Mouse (Mus musculus): Measurements from ENCODE around the gene Slc24a2. TPM values are rescaled to one million over a fixed set of nuclear protein-coding genes. Genes with fewer than 3 reads are reported as not detected.
A peak's percentile ranks its signal among the peaks of the same experiment; 100 is the strongest.

Gene Slc24a2
- polyA plus RNA-seq, 1 experiment from 2014 or later: 2.1 TPM

DNA sequence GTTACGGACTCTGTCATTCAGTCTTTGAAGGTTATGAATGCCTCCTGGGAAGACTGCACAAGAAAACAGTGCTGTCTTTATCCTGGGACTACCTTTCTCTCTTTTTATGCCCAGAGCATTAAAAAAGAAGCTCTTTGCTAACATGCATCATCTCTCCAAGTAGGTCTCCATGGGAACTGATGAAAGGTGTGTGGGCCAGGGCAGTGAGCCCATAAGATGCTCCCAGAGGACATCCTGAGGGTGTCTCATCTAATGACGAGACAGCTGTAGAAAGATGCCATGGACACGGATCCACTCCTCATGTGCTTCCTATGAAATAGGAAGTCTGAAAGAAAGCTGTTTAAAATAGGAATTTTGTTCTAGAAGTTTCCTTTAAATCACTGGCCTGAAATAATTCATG, 212.8 kb downstream of the Slc24a2 start:
- H3K4me1 ChIP-seq (replicated peaks; ENCODE audit: control insufficient read depth, insufficient read depth, low read length): peaks cover 13% of the 10 kb centered on the region
- no peak overlapping the region for H3K9ac ChIP-seq (replicated peaks; ENCODE audit: low read depth, low read length)
- H3K27me3 ChIP-seq (replicated peaks; ENCODE audit: control insufficient read depth, insufficient read depth, low read length): no peaks in the 10 kb centered on the region
- whole genome bisulfite sequencing: 76% methylated on average over 3 of the region's 3 CpGs
- no peak overlapping the region for H3K4me2 ChIP-seq (ENCODE audit: low read length)
- H3K36me3 ChIP-seq (ENCODE audit: control insufficient read depth, insufficient read depth): no peaks in the 10 kb centered on the region
- no peaks in the 10 kb centered on the region for H3K9me3 ChIP-seq (ENCODE audit: control insufficient read depth, low read length)
- no peak; the same call in 1 of the 2 replicates for ATAC-seq
- no peak overlapping the region for H3K27ac ChIP-seq (ENCODE audit: low read length)
- no peak overlapping the region for H3K4me3 ChIP-seq (replicated peaks; ENCODE audit: low read length)

DNA sequence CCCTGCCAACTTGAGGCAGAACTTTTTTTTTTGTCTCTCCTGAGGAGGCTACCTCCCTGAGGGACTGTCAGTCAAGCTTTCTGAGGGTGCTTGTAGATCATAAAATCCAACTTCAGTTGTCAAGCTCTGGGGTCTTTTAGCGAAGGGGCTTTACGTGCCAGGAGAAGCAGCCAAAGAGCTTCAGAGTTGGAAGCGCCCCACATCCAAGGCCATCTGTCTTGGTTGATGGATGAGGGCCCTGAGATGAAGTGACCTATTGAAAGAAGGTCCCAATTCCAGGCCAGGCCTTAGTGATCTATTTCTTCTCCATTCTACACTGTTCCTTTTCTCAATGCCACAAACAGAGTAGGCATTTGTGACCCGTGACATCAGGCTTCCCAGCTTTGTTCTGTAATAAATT, 214.5 kb downstream of the Slc24a2 start:
- ATAC-seq: no peak
- Histone ChIP-seq H3K27ac (ENCODE audit: low read length) (no peak overlapping the region), H3K9ac (replicated peaks; ENCODE audit: low read depth, low read length) (no peak overlapping the region), H3K4me1 (replicated peaks; ENCODE audit: control insufficient read depth, insufficient read depth, low read length) (peaks cover 9% of the 10 kb centered on the region), H3K36me3 (ENCODE audit: control insufficient read depth, insufficient read depth) (no peaks in the 10 kb centered on the region), H3K4me2 (ENCODE audit: low read length) (no peak overlapping the region), H3K27me3 (replicated peaks; ENCODE audit: control insufficient read depth, insufficient read depth, low read length) (no peaks in the 10 kb centered on the region), H3K9me3 (ENCODE audit: control insufficient read depth, low read length) (no peaks in the 10 kb centered on the region), H3K4me3 (replicated peaks; ENCODE audit: low read length) (no peak overlapping the region)
- 89% methylated on average over 4 of the region's 4 CpGs for WGBS

DNA sequence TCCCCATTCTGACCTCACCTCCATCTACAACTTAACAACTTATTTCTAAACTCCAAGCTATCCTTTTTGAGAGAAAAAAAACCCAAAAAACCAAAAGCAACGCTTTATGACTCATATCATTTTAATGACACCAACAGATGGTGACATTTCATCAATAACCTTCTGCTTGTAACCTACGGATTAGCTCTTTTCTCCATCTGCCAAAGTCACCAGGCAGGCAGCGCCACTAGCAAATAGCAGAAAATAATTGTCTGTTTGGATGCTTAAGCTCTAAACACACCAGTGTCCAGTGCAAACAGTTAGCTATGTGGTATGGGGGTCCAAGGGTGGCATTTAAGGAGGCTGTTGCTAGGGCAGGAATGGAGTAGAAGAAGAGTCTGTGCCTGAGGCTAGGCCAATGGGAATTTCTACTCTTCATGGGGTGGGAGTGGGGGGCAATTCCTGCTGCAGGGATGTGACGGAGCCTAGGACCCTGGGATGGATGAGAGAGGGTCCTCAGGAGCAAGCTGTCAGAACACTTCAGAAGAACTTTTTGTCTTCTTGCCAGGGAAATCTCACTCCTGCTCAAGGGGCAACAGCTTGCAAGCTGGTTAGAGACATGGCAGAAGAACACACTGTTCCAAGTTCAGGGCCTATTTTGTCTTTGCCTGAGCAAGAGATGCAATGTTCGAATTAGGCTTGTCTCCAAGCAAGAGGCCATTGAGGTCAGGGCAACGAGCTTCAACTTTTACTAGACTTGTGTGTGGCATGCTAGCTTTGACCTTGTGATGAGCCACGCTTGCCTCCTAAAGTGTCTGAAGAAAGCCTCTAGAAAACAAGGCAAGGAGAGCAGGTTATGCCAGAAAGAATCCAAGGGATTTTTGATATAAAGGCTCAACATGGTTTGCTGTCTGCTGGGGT, 216.3 kb downstream of the Slc24a2 start:
- no peak overlapping the region for H3K4me2 ChIP-seq (ENCODE audit: low read length)
- no peaks in the 10 kb centered on the region for H3K9me3 ChIP-seq (ENCODE audit: control insufficient read depth, low read length)
- H3K4me1 ChIP-seq (replicated peaks; ENCODE audit: control insufficient read depth, insufficient read depth, low read length): peaks cover 9% of the 10 kb centered on the region; the same call in 1 of the 2 replicates
- no peaks in the 10 kb centered on the region for H3K36me3 ChIP-seq (ENCODE audit: control insufficient read depth, insufficient read depth)
- H3K9ac ChIP-seq (replicated peaks; ENCODE audit: low read depth, low read length): no peak overlapping the region
- 82% methylated on average over 7 of the region's 7 CpGs for WGBS
- H3K27ac ChIP-seq (ENCODE audit: low read length): no peak overlapping the region
- no peak overlapping the region for H3K4me3 ChIP-seq (replicated peaks; ENCODE audit: low read length)
- no peaks in the 10 kb centered on the region for H3K27me3 ChIP-seq (replicated peaks; ENCODE audit: control insufficient read depth, insufficient read depth, low read length)
- 0 out of 2 replicates have a peak, but pooled peaks have one; percentile 12 for ATAC-seq

DNA sequence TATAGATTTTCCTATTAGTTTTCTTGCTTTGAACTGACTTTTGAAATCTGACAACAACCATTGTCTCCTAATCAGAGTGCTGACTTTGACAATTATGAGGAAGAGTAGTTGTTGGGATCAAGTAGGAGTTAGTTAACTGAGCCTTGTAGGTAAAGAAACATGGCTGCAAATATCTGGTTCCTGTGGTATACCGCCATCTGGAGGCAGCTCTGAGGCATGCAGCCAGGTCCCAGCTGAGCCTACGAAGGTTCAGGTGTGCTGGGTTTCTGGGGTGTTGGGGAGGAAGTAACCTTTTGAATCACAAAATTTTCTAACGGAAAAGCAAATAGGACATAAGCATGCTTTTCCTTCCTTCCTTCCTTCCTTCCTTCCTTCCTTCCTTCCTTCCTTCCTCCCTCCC, 237.8 kb downstream of the Slc24a2 start:
- H3K27me3 ChIP-seq (replicated peaks; ENCODE audit: control insufficient read depth, insufficient read depth, low read length): no peaks in the 10 kb centered on the region
- H3K4me3 ChIP-seq (replicated peaks; ENCODE audit: low read length): no peak overlapping the region
- H3K9me3 ChIP-seq (ENCODE audit: control insufficient read depth, low read length): no peaks in the 10 kb centered on the region
- H3K27ac ChIP-seq (ENCODE audit: low read length): no peak overlapping the region
- H3K4me1 ChIP-seq (replicated peaks; ENCODE audit: control insufficient read depth, insufficient read depth, low read length): peaks cover 8% of the 10 kb centered on the region
- H3K9ac ChIP-seq (replicated peaks; ENCODE audit: low read depth, low read length): no peak overlapping the region
- WGBS: 51% methylated on average over 3 of the region's 3 CpGs
- no peaks in the 10 kb centered on the region for H3K36me3 ChIP-seq (ENCODE audit: control insufficient read depth, insufficient read depth)
- no peak overlapping the region for H3K4me2 ChIP-seq (ENCODE audit: low read length)
- no peak for ATAC-seq

DNA sequence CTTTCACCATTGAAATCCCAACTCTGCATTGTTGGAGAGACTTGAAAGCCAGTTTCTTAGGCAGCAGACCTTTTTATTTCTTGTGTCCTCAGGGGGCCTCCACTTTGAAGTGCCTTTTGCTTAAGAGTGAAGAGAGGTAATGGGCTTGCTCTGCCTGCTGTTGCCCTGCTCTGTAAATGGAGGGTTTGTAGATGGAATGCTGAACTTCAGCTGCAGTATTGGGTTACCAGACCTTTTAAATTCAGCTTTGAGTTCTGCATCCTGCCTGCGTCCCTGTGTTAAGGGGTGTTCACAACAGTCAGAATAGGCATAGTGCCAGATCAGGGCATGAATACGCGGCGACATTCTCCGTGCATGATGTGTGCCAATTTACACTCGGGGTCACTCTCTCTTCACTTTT, 241.0 kb downstream of the Slc24a2 start:
- 11% methylated on average over 6 of the region's 6 CpGs for WGBS
- Histone ChIP-seq H3K4me3 (replicated peaks; ENCODE audit: low read length) (no peak overlapping the region), H3K4me1 (replicated peaks; ENCODE audit: control insufficient read depth, insufficient read depth, low read length) (peaks cover 8% of the 10 kb centered on the region), H3K9me3 (ENCODE audit: control insufficient read depth, low read length) (no peaks in the 10 kb centered on the region), H3K4me2 (ENCODE audit: low read length) (no peak overlapping the region), H3K27ac (ENCODE audit: low read length) (no peak overlapping the region), H3K9ac (replicated peaks; ENCODE audit: low read depth, low read length) (no peak overlapping the region), H3K36me3 (ENCODE audit: control insufficient read depth, insufficient read depth) (no peaks in the 10 kb centered on the region), H3K27me3 (replicated peaks; ENCODE audit: control insufficient read depth, insufficient read depth, low read length) (no peaks in the 10 kb centered on the region)
- peak; percentile 66 for ATAC-seq

DNA sequence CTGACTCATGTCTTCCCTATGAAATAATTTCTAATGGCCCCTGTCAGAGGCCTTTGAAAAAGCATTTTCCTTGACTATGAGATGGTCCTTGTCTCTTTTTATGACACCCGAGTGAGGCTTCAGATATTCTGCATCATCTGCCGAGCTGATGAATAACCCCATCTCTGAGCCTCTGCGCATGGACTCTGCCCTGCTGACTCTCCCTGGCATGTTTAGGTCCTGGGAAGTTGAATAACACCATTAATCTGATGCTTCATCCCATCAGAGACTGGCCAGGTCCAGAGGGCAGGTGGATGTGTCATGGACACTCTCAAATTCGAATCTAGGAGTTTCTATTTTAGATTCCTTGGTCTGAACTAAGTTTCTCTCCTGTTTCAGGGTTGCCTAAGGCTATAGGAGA, 242.4 kb downstream of the Slc24a2 start:
- Histone ChIP-seq H3K4me2 (ENCODE audit: low read length) (no peak overlapping the region), H3K4me1 (replicated peaks; ENCODE audit: control insufficient read depth, insufficient read depth, low read length) (peaks cover 8% of the 10 kb centered on the region), H3K4me3 (replicated peaks; ENCODE audit: low read length) (no peak overlapping the region), H3K27ac (ENCODE audit: low read length) (no peak overlapping the region), H3K36me3 (ENCODE audit: control insufficient read depth, insufficient read depth) (no peaks in the 10 kb centered on the region), H3K27me3 (replicated peaks; ENCODE audit: control insufficient read depth, insufficient read depth, low read length) (no peaks in the 10 kb centered on the region), H3K9me3 (ENCODE audit: control insufficient read depth, low read length) (no peaks in the 10 kb centered on the region), H3K9ac (replicated peaks; ENCODE audit: low read depth, low read length) (no peak overlapping the region)
- 82% methylated on average over 4 of the region's 4 CpGs for WGBS
- no peak for ATAC-seq

DNA sequence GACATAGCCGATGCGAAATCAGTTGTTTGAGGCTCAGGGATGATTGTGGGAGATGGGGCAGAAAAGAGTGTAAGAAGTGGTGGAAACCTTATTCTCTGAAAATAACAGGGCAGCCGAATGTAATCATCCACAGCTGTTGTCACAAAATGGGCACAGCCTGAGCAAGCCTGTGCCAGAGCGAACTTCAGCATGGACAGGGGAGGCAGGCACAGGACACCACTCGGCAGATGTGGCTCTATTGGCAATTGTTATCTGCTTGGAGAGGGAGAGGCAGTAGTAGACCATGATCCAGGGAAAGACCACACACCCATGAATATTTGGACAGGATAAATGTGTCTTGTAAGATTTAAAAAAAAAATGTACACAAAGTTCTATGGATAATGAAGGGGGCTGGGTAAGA, 253.0 kb downstream of the Slc24a2 start:
- no peak overlapping the region for H3K9ac ChIP-seq (replicated peaks; ENCODE audit: low read depth, low read length)
- H3K4me3 ChIP-seq (replicated peaks; ENCODE audit: low read length): no peak overlapping the region
- no peak overlapping the region for H3K27ac ChIP-seq (ENCODE audit: low read length)
- H3K4me1 ChIP-seq (replicated peaks; ENCODE audit: control insufficient read depth, insufficient read depth, low read length): no peaks in the 10 kb centered on the region
- no peak overlapping the region for H3K4me2 ChIP-seq (ENCODE audit: low read length)
- no peaks in the 10 kb centered on the region for H3K36me3 ChIP-seq (ENCODE audit: control insufficient read depth, insufficient read depth)
- H3K27me3 ChIP-seq (replicated peaks; ENCODE audit: control insufficient read depth, insufficient read depth, low read length): no peaks in the 10 kb centered on the region
- 85% methylated on average over 5 of the region's 5 CpGs for WGBS
- H3K9me3 ChIP-seq (ENCODE audit: control insufficient read depth, low read length): peaks cover 6% of the 10 kb centered on the region; the same call in 1 of the 2 replicates
- ATAC-seq: no peak

DNA sequence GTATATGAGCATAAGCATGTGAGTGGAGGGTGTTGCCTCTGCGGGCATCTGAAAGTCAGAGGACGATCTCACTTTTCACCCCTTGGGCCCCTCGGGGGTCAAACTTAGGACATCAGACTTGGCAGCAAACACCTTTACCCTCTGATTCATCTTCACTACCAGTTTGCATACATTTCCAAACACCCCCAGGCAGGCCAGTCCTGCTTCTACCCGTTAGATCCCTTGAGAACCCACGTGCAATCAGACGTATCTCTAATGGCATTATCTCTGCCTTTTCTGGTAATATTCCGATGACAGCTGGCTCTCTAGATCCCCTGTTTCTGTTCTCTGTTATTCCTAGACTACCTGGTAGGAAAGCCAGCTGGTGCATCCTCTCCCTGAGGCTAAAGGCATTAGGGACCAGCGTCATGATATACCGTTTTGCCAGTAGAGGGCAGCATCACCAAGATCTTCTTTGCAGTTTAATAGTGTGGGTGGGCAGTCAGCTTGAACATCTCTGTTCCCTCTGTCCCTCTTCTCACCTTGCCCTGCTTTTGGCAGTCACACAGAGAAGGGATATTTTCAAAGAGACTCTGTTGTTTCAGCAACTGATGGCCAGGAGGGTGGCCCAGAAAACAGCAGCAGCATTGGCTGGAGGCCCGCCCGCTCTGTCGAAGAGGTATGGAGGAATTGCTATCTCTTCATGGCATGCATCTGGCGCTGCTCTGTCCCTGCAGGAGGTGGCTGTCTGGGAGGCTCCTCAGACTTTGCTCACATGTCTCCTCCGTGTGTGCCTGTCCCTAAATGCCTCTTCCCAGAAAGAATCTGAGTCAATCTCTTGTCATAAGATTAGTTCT, 272.5 kb downstream of the Slc24a2 start:
- peak overlapping the region; percentile 9; the same call in 1 of the 2 replicates for H3K4me2 ChIP-seq (ENCODE audit: low read length)
- 43% methylated on average over 14 of the region's 14 CpGs for WGBS
- peak; percentile 83 for ATAC-seq

DNA sequence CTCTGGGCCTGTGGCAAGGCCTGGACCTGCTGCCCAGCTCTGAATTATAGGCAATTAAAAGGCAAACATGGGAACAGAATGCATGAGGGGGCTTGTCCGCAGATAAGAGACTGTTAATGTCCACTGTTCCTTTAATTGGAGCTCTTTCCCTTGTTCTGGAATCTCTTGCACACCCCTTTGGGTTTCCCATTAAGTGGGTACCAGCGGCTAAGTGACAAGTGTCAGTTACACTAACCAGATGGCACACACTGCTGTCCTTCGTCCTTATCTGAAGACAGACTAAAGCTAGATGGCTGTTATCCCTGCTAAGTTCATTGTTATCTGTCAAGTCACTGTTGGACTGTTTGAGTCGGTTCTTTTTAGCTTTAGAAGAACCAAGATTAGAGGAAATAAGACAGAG, 274.8 kb downstream of the Slc24a2 start:
- Histone ChIP-seq H3K4me3 (replicated peaks; ENCODE audit: low read length) (no peak overlapping the region), H3K4me1 (replicated peaks; ENCODE audit: control insufficient read depth, insufficient read depth, low read length) (0 out of 2 replicates have a peak, but pooled peaks cover 5% of the 10 kb centered on the region), H3K4me2 (ENCODE audit: low read length) (no peak overlapping the region), H3K27me3 (replicated peaks; ENCODE audit: control insufficient read depth, insufficient read depth, low read length) (no peaks in the 10 kb centered on the region), H3K9ac (replicated peaks; ENCODE audit: low read depth, low read length) (no peak overlapping the region), H3K27ac (ENCODE audit: low read length) (no peak overlapping the region), H3K36me3 (ENCODE audit: control insufficient read depth, insufficient read depth) (no peaks in the 10 kb centered on the region), H3K9me3 (ENCODE audit: control insufficient read depth, low read length) (no peaks in the 10 kb centered on the region)
- 87% methylated on average over 4 of the region's 4 CpGs for WGBS
- ATAC-seq: no peak

More for the DNA sequence above, 272.5 kb downstream of the Slc24a2 start:
- no peaks in the 10 kb centered on the region for H3K9me3 ChIP-seq (ENCODE audit: control insufficient read depth, low read length)
- H3K36me3 ChIP-seq (ENCODE audit: control insufficient read depth, insufficient read depth): no peaks in the 10 kb centered on the region
- H3K4me1 ChIP-seq (replicated peaks; ENCODE audit: control insufficient read depth, insufficient read depth, low read length): 0 out of 2 replicates have a peak, but pooled peaks cover 5% of the 10 kb centered on the region
- H3K9ac ChIP-seq (replicated peaks; ENCODE audit: low read depth, low read length): no peak overlapping the region
- H3K4me3 ChIP-seq (replicated peaks; ENCODE audit: low read length): no peak overlapping the region
- H3K27ac ChIP-seq (ENCODE audit: low read length): no peak overlapping the region
- no peaks in the 10 kb centered on the region for H3K27me3 ChIP-seq (replicated peaks; ENCODE audit: control insufficient read depth, insufficient read depth, low read length)
